Mouse (Mus musculus) kidney, adult 2 months (tissue): Measurements from ENCODE around the gene Esrra. TPM values are rescaled to one million over a fixed set of nuclear protein-coding genes. Genes with fewer than 3 reads are reported as not detected.
"Not testable (repeated sequence)": the region's sequence is repeated elsewhere in the genome, so short reads cannot be mapped to it uniquely, and the experiment has no call there.

ENCODE experiments used
- DNase-seq: peaks from one replicate; pipeline ENCODE4 v3.0.0; 2021
- H3K27ac ChIP-seq: fragments of 200-500 bp; 2 replicates; pipeline ENCODE4 v1.5.1; 2012; ENCODE audit warnings: low read depth, low read length, control low read depth, inconsistent platforms; ENCODE audit not compliant: insufficient read depth
- H3K27me3 ChIP-seq: fragments of 200-500 bp; replicated peaks from 2 replicates; pipeline ENCODE4 v1.6.1; 2012; ENCODE audit warnings: mild to moderate bottlenecking, moderate library complexity, low read length, inconsistent platforms; ENCODE audit not compliant: control insufficient read depth, insufficient read depth
- H3K36me3 ChIP-seq: fragments of 200-500 bp; 2 replicates; pipeline ENCODE4 v1.6.1; 2012; ENCODE audit warnings: mild to moderate bottlenecking, moderate library complexity, low read length, inconsistent platforms; ENCODE audit not compliant: control insufficient read depth, insufficient read depth
- H3K4me1 ChIP-seq: fragments of 200-500 bp; 2 replicates; pipeline ENCODE4 v1.6.1; 2011; ENCODE audit warnings: low read length; ENCODE audit not compliant: control insufficient read depth, insufficient read depth
- H3K4me3 ChIP-seq: fragments of 200-500 bp; 2 replicates; pipeline ENCODE4 v1.5.1; 2011; ENCODE audit warnings: mild to moderate bottlenecking, low read depth, low read length, control low read depth; ENCODE audit not compliant: insufficient read depth
- CTCF ChIP-seq: fragments of 200-500 bp; conservative IDR thresholded peaks from 2 replicates; pipeline ENCODE4 v1.5.1; 2011; ENCODE audit warnings: low read depth, mild to moderate bottlenecking, control low read depth, low read length, moderate library complexity, mixed read lengths; ENCODE audit not compliant: insufficient read depth, insufficient read length
- POLR2A ChIP-seq: fragments of 200-500 bp; IDR thresholded peaks from one replicate; pipeline ENCODE4 v1.6.1; 2011; ENCODE audit warnings: low read depth, low read length, control low read depth
- WGBS: fragments of 180-500 bp; shearing (Covaris S2); methylation state at CpG from one replicate; pipeline ENCODE4 v1.1.7; 2018; 5-methylcytosine and 5-hydroxymethylcytosine counted together
- polyA plus RNA-seq: library from polyadenylated mRNA; depleted of rRNA; stranded (reverse); fragments of >200 nt; gene quantifications from 2 replicates; pipeline ENCODE4 v1.2.3, GENCODE M21; 2012

Esrra gene
- polyA plus RNA-seq, 1 experiment, result 134 TPM

DNA sequence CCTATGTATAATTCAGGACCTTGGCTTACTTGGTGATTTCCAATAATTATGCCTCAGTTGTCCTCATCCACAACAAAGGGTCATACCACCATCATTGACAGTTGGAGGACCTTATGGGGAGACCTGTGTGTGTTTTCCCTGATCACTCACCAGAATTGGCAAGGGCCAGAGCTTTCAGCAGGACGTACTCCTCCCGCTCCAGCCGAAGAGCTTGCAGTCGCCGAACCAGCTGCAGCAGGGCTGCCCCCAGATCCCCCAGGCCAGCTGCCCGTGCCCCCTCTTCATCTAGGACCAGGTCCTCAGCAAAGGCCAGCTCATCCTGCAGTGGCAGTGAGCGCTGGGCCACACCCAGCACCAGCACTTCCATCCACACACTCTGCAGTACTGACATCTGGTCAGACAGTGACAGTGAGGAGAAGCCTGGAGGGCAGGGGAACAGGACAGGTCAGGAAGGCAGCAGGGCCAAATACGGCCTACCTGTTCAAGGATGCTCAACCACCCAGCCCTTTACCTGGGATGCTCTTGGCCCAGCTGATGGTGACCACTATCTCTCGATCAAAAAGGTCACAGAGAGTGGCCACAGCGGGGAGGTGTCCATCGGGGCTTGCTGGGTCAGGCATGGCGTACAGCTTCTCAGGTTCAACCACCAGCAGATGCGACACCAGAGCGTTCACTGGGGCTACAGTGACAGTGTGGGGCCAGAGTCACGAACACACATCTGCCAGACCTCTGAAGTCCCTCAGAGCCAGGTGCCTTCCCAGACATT is 9.2 kb downstream of the Esrra start:
- no peaks in the 10 kb centered on the region for H3K27me3 ChIP-seq
- H3K36me3 ChIP-seq, result peaks cover 3% of the 10 kb centered on the region
- no peak overlapping the region for H3K27ac ChIP-seq
- 85% methylated on average over 15 of the region's 15 CpGs for WGBS
- H3K4me1 ChIP-seq, result peaks cover 5% of the 10 kb centered on the region; the same call in 1 of the 2 replicates
- no peak overlapping the region for H3K4me3 ChIP-seq
- TF ChIP-seq CTCF (no peak), POLR2A (no peak)
- DNase-seq, result no peak

DNA sequence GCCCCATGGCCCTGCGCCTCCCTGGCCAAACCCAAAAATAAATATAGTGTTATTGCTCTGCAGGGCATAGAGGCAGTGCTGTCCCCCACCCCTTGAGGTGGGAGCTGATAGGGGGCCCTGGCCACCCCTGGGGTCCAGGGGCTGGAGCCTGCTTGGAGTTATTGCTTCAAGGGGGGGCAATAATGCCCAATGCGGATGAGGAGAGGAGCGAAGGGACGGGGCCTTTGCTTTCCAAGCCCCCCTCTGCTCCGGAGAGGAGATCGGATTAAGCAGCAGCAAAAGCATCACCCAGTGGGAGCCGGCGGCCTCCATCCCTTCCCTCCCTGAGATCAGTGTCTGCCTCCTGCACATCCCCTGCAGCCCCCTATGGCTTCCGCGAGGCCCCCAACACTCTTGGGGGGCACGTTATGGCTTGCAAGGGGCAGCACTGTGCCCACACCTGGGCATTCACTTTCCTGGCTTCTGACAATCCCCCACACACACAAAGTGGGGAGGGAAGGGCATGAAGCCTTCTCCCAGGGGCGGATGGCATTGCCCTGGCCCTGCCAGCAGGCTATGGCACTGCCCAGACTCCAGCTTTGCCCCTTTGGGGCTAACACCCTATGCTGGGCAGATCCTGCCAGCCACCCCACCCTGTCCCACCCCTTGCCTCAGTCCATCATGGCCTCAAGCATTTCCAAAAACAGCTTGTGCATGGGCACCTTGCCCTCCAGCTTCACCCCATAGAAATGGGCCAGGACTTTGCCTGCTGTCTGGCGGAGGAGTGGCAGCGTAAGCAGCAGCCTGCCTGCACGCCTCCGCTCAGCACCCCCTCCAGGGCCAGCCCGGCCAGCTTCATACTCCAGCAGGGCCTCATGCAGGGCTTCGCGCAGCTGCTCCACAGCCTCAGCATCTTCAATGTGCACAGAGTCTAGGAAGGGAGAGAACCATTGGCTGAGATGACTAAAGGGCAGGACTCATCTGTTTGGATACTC is 10.2 kb downstream of the Esrra start:
- H3K27ac ChIP-seq, result no peak overlapping the region
- H3K4me3 ChIP-seq, result no peak overlapping the region
- no peaks in the 10 kb centered on the region for H3K27me3 ChIP-seq
- peaks cover 3% of the 10 kb centered on the region for H3K36me3 ChIP-seq
- 76% methylated on average over 19 of the region's 19 CpGs for WGBS
- no peak for TF ChIP-seq POLR2A
- TF ChIP-seq CTCF, result no peak
- no peak for DNase-seq
- peaks cover 12% of the 10 kb centered on the region; the same call in 1 of the 2 replicates for H3K4me1 ChIP-seq

DNA sequence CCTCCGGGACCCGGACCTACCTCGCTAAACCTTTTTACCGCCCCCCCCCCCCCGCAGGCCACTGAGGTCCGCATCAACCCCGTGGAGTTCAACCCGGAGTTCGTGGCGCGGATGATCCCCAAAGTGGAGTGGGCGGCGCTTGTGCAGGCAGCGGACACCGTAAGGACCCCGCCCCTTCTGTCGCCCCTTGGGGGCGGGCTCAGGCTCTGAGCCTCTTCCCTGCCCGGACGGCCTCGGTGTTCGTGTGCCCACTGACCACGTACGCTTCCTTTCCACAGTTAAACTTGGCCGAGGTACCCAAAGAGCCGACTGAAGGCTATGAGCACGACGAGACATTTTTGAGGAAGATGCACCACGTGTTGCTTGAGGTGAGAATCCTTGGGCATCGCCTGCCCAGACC is 11.3 kb downstream of the Esrra start:
- WGBS, result under 1% methylated on average over 30 of the region's 30 CpGs
- H3K4me1 ChIP-seq, result peaks cover 19% of the 10 kb centered on the region; the same call in 1 of the 2 replicates
- peak; percentile 77 for DNase-seq
- not testable (repeated sequence) for H3K36me3 ChIP-seq, H3K27me3 ChIP-seq
- peak overlapping the region; percentile 56 for H3K4me3 ChIP-seq
- H3K27ac ChIP-seq, result peak overlapping the region; percentile 76

DNA sequence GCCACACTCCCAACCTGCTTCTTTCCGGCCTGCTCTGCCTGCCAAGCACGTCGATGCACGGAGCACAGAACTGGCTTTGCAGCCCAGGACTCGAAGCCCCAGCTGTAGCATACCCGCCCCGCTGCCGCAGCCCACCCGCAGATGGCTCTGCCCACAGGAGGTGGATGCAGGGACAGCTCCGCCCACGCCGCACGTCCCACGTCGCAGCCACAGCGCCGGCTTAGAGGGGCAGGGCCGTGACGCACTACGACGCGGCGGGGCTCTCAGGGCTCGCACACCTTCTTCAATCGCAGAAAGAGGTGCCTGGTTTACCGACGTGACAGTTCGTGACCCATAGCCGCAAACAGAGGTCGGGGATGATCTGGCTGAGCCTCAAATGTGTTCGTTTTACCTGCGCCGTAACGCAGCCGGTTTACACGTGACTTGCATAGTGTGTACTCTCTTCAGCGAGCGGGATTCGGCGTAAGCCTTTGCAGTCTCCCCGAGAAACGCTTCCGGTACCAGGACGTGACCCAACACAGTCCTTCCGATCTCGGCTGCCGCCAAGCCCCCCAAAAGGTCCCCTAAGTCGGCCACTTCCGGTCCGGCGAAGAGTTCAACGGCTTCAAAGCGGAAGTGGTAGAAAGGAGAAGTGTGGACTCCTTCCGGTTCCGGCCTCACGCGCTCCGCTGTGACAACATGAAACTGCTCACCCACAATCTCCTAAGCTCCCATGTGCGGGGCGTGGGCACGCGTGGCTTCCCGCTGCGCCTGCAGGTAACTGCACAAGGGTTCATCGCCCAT is 11.9 kb downstream of the Esrra start, which contains the start of the genes Trmt112 and Prdx5:
Gene Trmt112, plus strand, starts transcription at position 192 of the 783 bp plus-strand sequence.
Gene Prdx5, minus strand, starts transcription at position 600 of the 783 bp plus-strand sequence.
- under 1% methylated on average over 65 of the region's 65 CpGs for WGBS
- Histone ChIP-seq H3K36me3 (peaks cover 3% of the 10 kb centered on the region), H3K4me1 (peaks cover 22% of the 10 kb centered on the region; the same call in 1 of the 2 replicates), H3K27me3 (no peaks in the 10 kb centered on the region), H3K27ac (peak within 1 kb of the TSS; percentile 76), H3K4me3 (peak within 1 kb of the TSS; percentile 56)
- peak; percentile 96 for DNase-seq
- TF ChIP-seq CTCF (no peak), POLR2A (peak; percentile 97)

DNA sequence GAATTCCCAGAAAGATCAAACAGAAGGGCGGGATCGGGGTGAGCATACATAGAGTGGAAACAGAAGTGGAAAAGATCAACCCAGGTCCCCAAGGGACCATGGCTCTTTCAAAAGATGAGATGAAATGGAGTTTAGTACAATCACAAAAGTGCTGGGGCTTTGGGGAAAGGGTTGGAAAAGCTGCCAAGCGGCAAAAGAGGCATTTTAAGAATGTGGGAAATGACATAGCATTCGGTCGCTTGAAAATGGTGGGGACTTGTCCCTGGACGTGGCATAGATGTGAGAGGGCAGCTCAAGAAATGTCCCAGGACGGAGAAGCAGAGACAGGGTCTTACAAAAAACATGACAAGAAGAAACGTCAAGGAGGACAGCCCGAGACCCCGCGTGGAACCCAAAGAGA is 12.6 kb downstream of the Esrra start:
- TF ChIP-seq POLR2A (no peak), CTCF (no peak)
- Histone ChIP-seq H3K27me3 (no peaks in the 10 kb centered on the region), H3K4me1 (peaks cover 28% of the 10 kb centered on the region; the same call in 1 of the 2 replicates), H3K36me3 (peaks cover 3% of the 10 kb centered on the region), H3K27ac (peak overlapping the region; percentile 72), H3K4me3 (peak overlapping the region; percentile 56)
- DNase-seq, result no peak
- WGBS, result under 1% methylated on average over 11 of the region's 11 CpGs

DNA sequence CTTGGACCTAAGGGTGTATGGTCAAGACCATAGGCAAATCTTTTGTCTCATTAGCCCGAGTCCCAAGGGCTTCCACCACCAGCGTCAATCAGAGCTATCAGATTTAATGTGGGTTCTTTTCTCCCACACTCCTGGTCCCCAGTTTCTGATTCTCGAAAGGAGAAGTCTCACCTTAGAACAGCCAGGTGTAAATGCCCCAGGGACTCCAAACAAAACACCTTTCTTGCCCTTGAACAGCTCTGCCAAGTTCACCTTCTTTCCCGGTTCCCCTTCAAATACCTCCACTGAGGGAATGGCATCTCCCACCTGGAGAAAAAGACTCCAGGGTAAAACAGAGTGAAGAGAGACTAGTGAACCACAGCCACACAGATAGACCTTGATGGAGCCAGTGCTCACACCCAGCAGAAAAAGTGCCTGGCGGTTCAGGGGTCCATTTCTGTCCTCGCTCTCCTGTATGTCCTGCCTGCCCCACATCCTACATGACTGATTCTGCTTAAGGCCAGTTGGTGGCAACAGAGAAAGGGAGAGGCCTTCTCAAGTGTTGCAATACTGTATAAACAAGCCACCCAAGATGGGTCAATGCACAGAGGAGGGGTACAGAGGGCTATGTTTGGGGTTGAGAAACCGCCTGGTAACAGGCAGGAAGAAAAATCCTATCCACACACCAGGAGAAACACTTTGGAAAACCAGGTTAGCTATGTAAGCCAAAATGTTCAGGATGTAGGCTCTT is 13.6 kb downstream of the Esrra start:
- peak; percentile 28; the same call in 1 of the 2 replicates for TF ChIP-seq CTCF
- TF ChIP-seq POLR2A, result no peak

More for the DNA sequence above, 13.6 kb downstream of the Esrra start:
- DNase-seq, result peak; percentile 60
- Histone ChIP-seq H3K27ac (peak overlapping the region; percentile 72), H3K4me3 (peak overlapping the region; percentile 56), H3K4me1 (peaks cover 31% of the 10 kb centered on the region; the same call in 1 of the 2 replicates), H3K27me3 (no peaks in the 10 kb centered on the region), H3K36me3 (peaks cover 3% of the 10 kb centered on the region)
- WGBS, result 27% methylated on average over 7 of the region's 7 CpGs
